In genomic region chr13:12667727-12668665, GRCm38 (mm10) we compare ENCODE assay signal across 8 mouse cellular contexts.
A peak's percentile ranks its signal among the peaks of the same experiment; 100 is the strongest.
DNase-seq lines count a peak whose midpoint lies in the region; ATAC-seq lines count a peak whose summit lies in the region.
"Not testable (repeated sequence)": the region's sequence is repeated elsewhere in the genome, so short reads cannot be mapped to it uniquely, and the experiment has no call there.

No protein-coding gene starts in this region.

- H3K27ac ChIP-seq in midbrain, embryonic 11.5 days (ENCODE audit: low read depth, low read length), result not testable (repeated sequence)

- not testable (repeated sequence) for H3K9ac ChIP-seq in midbrain, embryonic 11.5 days (ENCODE audit: low read length)

- H3K36me3 ChIP-seq in midbrain, embryonic 11.5 days (ENCODE audit: control insufficient read depth, insufficient read depth, low read length), result not testable (repeated sequence)

- not testable (repeated sequence) for H3K4me1 ChIP-seq in midbrain, embryonic 11.5 days (ENCODE audit: control insufficient read depth, insufficient read depth, low read length)

- not testable (repeated sequence) for ATAC-seq in midbrain, embryonic 11.5 days (ENCODE audit: low FRiP score)

- not testable (repeated sequence) for H3K4me3 ChIP-seq in midbrain, embryonic 11.5 days (ENCODE audit: low read depth, low read length)

- peak; percentile 79 to 90 for DNase-seq in adrenal gland, adult (ENCODE audit: inconsistent age in 2 of 2, low spot score in 1 of 2)
- peak; percentile 69 for DNase-seq in adrenal gland, postnatal 10 days
- DNase-seq in adrenal gland, postnatal 36 days, result peak; percentile 74 to 75
- DNase-seq in kidney, adult 18-20 months, result peak; percentile 31
- DNase-seq in kidney, adult 9 months, result peak; percentile 71
- peak; percentile 21 for DNase-seq in kidney, postnatal 10 days
- peak; percentile 24 to 44 for DNase-seq in kidney, postnatal 36 days
- DNase-seq in midbrain, embryonic 11.5 days (ENCODE audit: low spot score, missing footprints), result peak; percentile 26

- not testable (repeated sequence) for H3K27me3 ChIP-seq in midbrain, embryonic 11.5 days (ENCODE audit: control insufficient read depth, insufficient read depth, low read length)

- 84% methylated on average over 9 of the region's 9 CpGs for WGBS in midbrain, embryonic 11.5 days

- H3K4me2 ChIP-seq in midbrain, embryonic 11.5 days, result not testable (repeated sequence)

- not testable (repeated sequence) for H3K9me3 ChIP-seq in midbrain, embryonic 11.5 days (ENCODE audit: control insufficient read depth, low read length)

Comparison
In these comparisons a context has a peak if more than half of its experiments do, and no peak if none do; other contexts are left out.
1. DNase-seq: peak in every context shown above with its lines; median percentile 84 in adrenal gland, adult; 74 in adrenal gland, postnatal 36 days; 71 in kidney, adult 9 months; 69 in adrenal gland, postnatal 10 days; 34 in kidney, postnatal 36 days; 31 in kidney, adult 18-20 months; 26 in midbrain, embryonic 11.5 days; 21 in kidney, postnatal 10 days.